Mouse (Mus musculus) liver, embryonic 14.5 days (tissue): ENCODE data around the gene Ifngr2. TPM values are rescaled to one million over a fixed set of nuclear protein-coding genes. Genes with fewer than 3 reads are reported as not detected.
A peak's percentile ranks its signal among the peaks of the same experiment; 100 is the strongest.

Experiments
- ATAC-seq: fragments of 200-750 bp; cut with Nextera tagmentation; 2 replicates; pipeline ENCODE4 v1.8.0; 2017; ENCODE audit warnings: moderate number of reproducible peaks, mild to moderate bottlenecking, moderate library complexity; ENCODE audit not compliant: insufficient read depth
- DNase-seq, 3 experiments: peaks; one replicate each; pipeline ENCODE4 v3.0.0-alpha.2; 2012 to 2013; ENCODE audit warnings: low read depth in 3 of 3, low spot score in 3 of 3
- H3K27ac ChIP-seq: fragments of 300-500 bp; sonication (generic); 2 replicates; pipeline ENCODE4 v1.5.1; 2014; ENCODE audit warnings: moderate library complexity, mild to moderate bottlenecking, control low read depth, inconsistent platforms
- H3K27me3 ChIP-seq: fragments of 300-500 bp; sonication (generic); 2 replicates; pipeline ENCODE4 v1.6.1; 2014; ENCODE audit warnings: mild to moderate bottlenecking, low read length, moderate library complexity; ENCODE audit not compliant: control insufficient read depth, insufficient read depth
- H3K36me3 ChIP-seq: fragments of 300-500 bp; sonication (generic); replicated peaks from 2 replicates; pipeline ENCODE4 v1.6.1; 2014; ENCODE audit warnings: low read depth; ENCODE audit not compliant: control insufficient read depth, insufficient read depth
- H3K4me1 ChIP-seq, 2 experiments: fragments of 200-500 bp in 1 of 2; fragments of 300-500 bp in 1 of 2; sonication (generic) in 1 of 2; replicated peaks; 2 replicates each; pipeline ENCODE4 v1.6.1; 2012 to 2014; ENCODE audit warnings: antibody characterized with exemption in 1 of 2, inconsistent platforms in 1 of 2, low read length in 1 of 2; ENCODE audit not compliant: control insufficient read depth in 2 of 2, insufficient read depth in 2 of 2
- H3K4me2 ChIP-seq: fragments of 300-500 bp; sonication (generic); 2 replicates; pipeline ENCODE4 v1.6.1; 2014; ENCODE audit warnings: low read depth, mild to moderate bottlenecking, control low read depth, moderate library complexity
- H3K4me3 ChIP-seq, 2 experiments: fragments of 200-500 bp in 1 of 2; fragments of 300-500 bp in 1 of 2; sonication (generic) in 1 of 2; 2 replicates each; pipeline ENCODE4 v1.5.1; 2012 to 2014; ENCODE audit warnings: low read depth in 2 of 2, low read length in 2 of 2, mild to moderate bottlenecking in 2 of 2, control low read depth in 1 of 2, inconsistent platforms in 1 of 2, moderate library complexity in 1 of 2; ENCODE audit not compliant: insufficient read depth in 1 of 2
- H3K9ac ChIP-seq: fragments of 300-500 bp; sonication (generic); replicated peaks from 2 replicates; pipeline ENCODE4 v1.6.1; 2014; ENCODE audit warnings: mild to moderate bottlenecking, control low read depth, moderate library complexity
- H3K9me3 ChIP-seq: fragments of 300-500 bp; sonication (generic); 2 replicates; pipeline ENCODE4 v1.6.1; 2016; ENCODE audit warnings: low read length, mixed read lengths; ENCODE audit not compliant: control insufficient read depth
- CTCF ChIP-seq: IDR thresholded peaks from 2 replicates; pipeline ENCODE4 v1.5.1; 2016; ENCODE audit warnings: antibody characterized with exemption, low read depth, control low read depth
- EP300 ChIP-seq: IDR thresholded peaks from 2 replicates; pipeline ENCODE4 v1.6.1; 2016; ENCODE audit warnings: antibody characterized with exemption, low read depth
- WGBS: fragments of 180-500 bp; shearing (Covaris S2); extraction: QIAGEN DNeasy Blood & Tissue Kit; methylation state at CpG from one replicate; pipeline ENCODE4 v1.1.7; 2014; ENCODE audit not compliant: insufficient replicate concordance; 5-methylcytosine and 5-hydroxymethylcytosine counted together
- polyA plus RNA-seq, 2 experiments: library from polyadenylated mRNA; depleted of rRNA in 1 of 2; stranded (reverse) in 1 of 2; unstranded in 1 of 2; fragments of >200 nt; fragmentation: Nextera tagmentation in 1 of 2; extraction: Ambion mirVana in 1 of 2; gene quantifications; 2 replicates each; pipeline versions ENCODE4 v1.2.1 to v1.2.3; 2012 to 2014

Ifngr2 gene
- polyA plus RNA-seq, 2 experiments: 4.9 to 13.1 TPM

- ATAC-seq (peak; percentile 43; the same call in 1 of the 2 replicates), DNase-seq (peak; percentile 64 to 73 (median 68))
- TF ChIP-seq CTCF (peak; percentile 98), EP300 (no peak)
- H3K27ac ChIP-seq: no peak overlapping the region
- H3K4me3 ChIP-seq: no peak overlapping the region
- H3K9me3 ChIP-seq: no peaks in the 10 kb centered on the region
- H3K4me2 ChIP-seq: no peak overlapping the region
- no peaks in the 10 kb centered on the region for H3K27me3 ChIP-seq
- no peaks in the 10 kb centered on the region for H3K36me3 ChIP-seq
- H3K9ac ChIP-seq: no peak overlapping the region
- WGBS: 23% methylated on average over 7 of the region's 7 CpGs
- H3K4me1 ChIP-seq: peaks cover 9% of the 10 kb centered on the region in 2 experiments
These were observed 34.6 kb upstream of the Ifngr2 start for GRCm38 (mm10) chr16:91512161-91512787.

- Histone ChIP-seq H3K9ac (no peak overlapping the region), H3K27me3 (no peaks in the 10 kb centered on the region), H3K4me3 (no peak overlapping the region), H3K4me1 (peaks cover 13 to 15% of the 10 kb centered on the region in 2 experiments), H3K4me2 (no peak overlapping the region), H3K9me3 (no peaks in the 10 kb centered on the region), H3K27ac (no peak overlapping the region), H3K36me3 (no peaks in the 10 kb centered on the region)
- no peak for ATAC-seq
- no peak for DNase-seq
- WGBS: 80% methylated on average over 6 of the region's 6 CpGs
- TF ChIP-seq CTCF (no peak), EP300 (no peak)
These were observed 33.8 kb upstream of the Ifngr2 start for GRCm38 (mm10) chr16:91513099-91513498.

- peak; percentile 80 for ATAC-seq
- peaks cover 2% of the 10 kb centered on the region; the same call in 1 of the 2 replicates for H3K27me3 ChIP-seq
- H3K4me2 ChIP-seq: peak overlapping the region; percentile 26; the same call in 1 of the 2 replicates
- H3K4me1 ChIP-seq: peaks cover 13 to 17% of the 10 kb centered on the region in 2 experiments
- no peaks in the 10 kb centered on the region for H3K9me3 ChIP-seq
- no peaks in the 10 kb centered on the region for H3K36me3 ChIP-seq
- H3K9ac ChIP-seq: peak overlapping the region; percentile 7; the same call in 1 of the 2 replicates
- peak overlapping the region; percentile 8 for H3K27ac ChIP-seq
- DNase-seq: peak in 1 of 3 experiments; percentile 53
- H3K4me3 ChIP-seq: no peak overlapping the region
- WGBS: 21% methylated on average over 7 of the region's 7 CpGs
- TF ChIP-seq CTCF (no peak), EP300 (peak; percentile 79)
These were observed 29.9 kb upstream of the Ifngr2 start for GRCm38 (mm10) chr16:91517020-91517419.

GRCm38 (mm10) chr16:91522040-91522439 lies 24.8 kb upstream of the Ifngr2 start:
- no peak overlapping the region for H3K4me3 ChIP-seq
- peaks cover 4% of the 10 kb centered on the region for H3K27me3 ChIP-seq
- H3K36me3 ChIP-seq: no peaks in the 10 kb centered on the region
- H3K9me3 ChIP-seq: no peaks in the 10 kb centered on the region
- WGBS: 30% methylated on average over 5 of the region's 5 CpGs
- no peak for DNase-seq
- H3K4me1 ChIP-seq: peaks cover 7 to 16% of the 10 kb centered on the region in 2 experiments
- no peak overlapping the region for H3K9ac ChIP-seq
- ATAC-seq: peak; percentile 38; the same call in 1 of the 2 replicates
- no peak overlapping the region for H3K4me2 ChIP-seq
- no peak for TF ChIP-seq EP300
- TF ChIP-seq CTCF: no peak
- H3K27ac ChIP-seq: peak overlapping the region; percentile 27; the same call in 1 of the 2 replicates

GRCm38 (mm10) chr16:91522479-91523309 lies 24.2 kb upstream of the Ifngr2 start:
- Histone ChIP-seq H3K9ac (no peak overlapping the region), H3K9me3 (no peaks in the 10 kb centered on the region), H3K4me1 (peaks cover 7 to 16% of the 10 kb centered on the region in 2 experiments), H3K27ac (peak overlapping the region; percentile 27; the same call in 1 of the 2 replicates), H3K4me3 (no peak overlapping the region), H3K4me2 (no peak overlapping the region), H3K27me3 (peaks cover 4% of the 10 kb centered on the region), H3K36me3 (no peaks in the 10 kb centered on the region)
- ATAC-seq: peak; percentile 63
- 13% methylated on average over 18 of the region's 18 CpGs for WGBS
- peak in 1 of 3 experiments; percentile 40 for DNase-seq
- TF ChIP-seq EP300 (no peak), CTCF (no peak)
